In genomic region chr2:59053461-59054039, GRCm38 (mm10) we compare ENCODE assay signal across 16 mouse cellular contexts.
"Had no signal": no experiment of that assay in that cellular context is flagged by ENCODE, and none has a peak within 500 bp of the region (broad histone marks: within the 10 kb centered on the region; RNA-seq: fewer than 3 reads in every experiment).

No protein-coding gene starts in this region.

- H3K4me1 ChIP-seq: stomach, embryonic 15.5 days had no signal

- H3K4me3 ChIP-seq: layer of hippocampus, adult 2 months; limb, embryonic 12.5 days; megakaryocyte, embryonic 14.5 days; midbrain, embryonic 15.5 days; neural tube, embryonic 13.5 days; stomach, embryonic 15.5 days had no signal

- H3K9ac ChIP-seq: limb, embryonic 12.5 days; liver, embryonic 14.5 days; midbrain, embryonic 15.5 days; neural tube, embryonic 13.5 days; stomach, embryonic 15.5 days had no signal

- H3K4me2 ChIP-seq: limb, embryonic 12.5 days; midbrain, embryonic 11.5 days; midbrain, embryonic 15.5 days; neural tube, embryonic 13.5 days; stomach, embryonic 15.5 days had no signal

- H3K27me3 ChIP-seq: limb, embryonic 12.5 days; megakaryocyte, embryonic 14.5 days; midbrain, embryonic 15.5 days; neural tube, embryonic 13.5 days; stomach, embryonic 15.5 days had no signal

- ATAC-seq: lung, postnatal 0 days; midbrain, embryonic 15.5 days had no signal

- H3K36me3 ChIP-seq: limb, embryonic 12.5 days; midbrain, embryonic 15.5 days; neural tube, embryonic 13.5 days; stomach, embryonic 15.5 days had no signal

- H3K9me3 ChIP-seq: limb, embryonic 12.5 days; megakaryocyte, embryonic 14.5 days; midbrain, embryonic 15.5 days; neural tube, embryonic 13.5 days; stomach, embryonic 15.5 days had no signal

- H3K27ac ChIP-seq: limb, embryonic 12.5 days; liver, embryonic 14.5 days; midbrain, embryonic 15.5 days; neural tube, embryonic 13.5 days; stomach, embryonic 15.5 days had no signal

- DNase-seq: kidney, postnatal 10 days; kidney, postnatal 4 days; liver; lung, adult 2 months; lung, postnatal 4 days; retina, postnatal 1 day; thymus, postnatal 36 days had no signal
